Mouse (Mus musculus) spleen, postnatal 10 days (tissue): ENCODE results near the gene Slco1b2.
"Not testable (repeated sequence)": the region's sequence is repeated elsewhere in the genome, so short reads cannot be mapped to it uniquely, and the experiment has no call there.

ENCODE experiments used
- DNase-seq, 2 experiments: peaks; one replicate each; pipeline ENCODE4 v3.0.0; 2021 to 2022; ENCODE audit warnings: low spot score in 2 of 2

Gene Slco1b2

DNA sequence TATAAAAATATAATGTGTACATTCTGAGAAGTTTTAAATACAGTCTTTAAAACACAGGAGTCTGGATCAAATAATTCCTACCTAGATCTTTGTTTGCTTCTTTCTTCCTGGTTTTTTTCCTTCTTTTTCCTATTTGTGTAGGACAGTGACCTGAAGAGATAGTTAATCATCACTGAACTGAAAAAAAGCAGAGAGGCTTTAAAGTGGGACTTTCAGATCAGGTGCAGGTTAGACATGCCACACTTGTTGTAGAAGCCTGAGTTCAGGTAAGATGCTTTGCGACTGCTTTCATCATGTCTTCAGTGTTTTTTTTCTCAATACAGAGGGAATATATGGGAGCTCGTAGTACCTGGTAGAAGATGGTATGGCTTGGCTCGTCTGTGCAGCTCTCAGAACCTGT is at the start of gene Slco1b2:
TSS of gene Slco1b2 (plus strand) at position 228 of the 400 bp plus-strand sequence.
- DNase-seq, result no peak

DNA sequence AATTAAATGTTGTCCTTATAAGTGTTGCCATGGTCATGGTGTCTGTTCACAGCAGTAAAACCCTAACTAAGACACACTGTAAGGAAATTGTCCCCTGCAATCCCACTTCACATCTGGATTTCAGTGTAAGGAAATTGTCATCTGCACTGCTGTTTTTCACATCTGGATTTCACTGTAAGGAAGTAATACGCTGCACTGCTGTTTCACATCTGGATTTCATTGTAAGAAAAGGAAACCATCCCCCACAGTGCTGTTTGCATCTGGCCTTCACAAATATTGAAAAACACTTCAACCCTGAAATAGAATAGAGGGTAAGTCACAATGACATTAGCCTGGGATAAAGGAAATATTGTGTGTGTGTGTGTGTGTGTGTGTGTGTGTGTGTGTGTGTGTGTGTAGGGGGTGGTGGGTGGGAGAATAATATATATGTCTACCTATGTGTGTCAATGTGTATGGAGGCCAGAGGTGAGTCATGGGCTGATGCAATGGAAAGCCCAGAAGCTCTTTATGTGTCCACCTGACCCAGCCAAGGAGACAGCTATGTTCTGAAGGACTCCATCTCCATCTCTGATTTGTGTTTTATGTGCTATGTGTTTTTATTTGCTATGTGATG is 44.4 kb upstream of the Slco1b2 start:
- no peak for DNase-seq

DNA sequence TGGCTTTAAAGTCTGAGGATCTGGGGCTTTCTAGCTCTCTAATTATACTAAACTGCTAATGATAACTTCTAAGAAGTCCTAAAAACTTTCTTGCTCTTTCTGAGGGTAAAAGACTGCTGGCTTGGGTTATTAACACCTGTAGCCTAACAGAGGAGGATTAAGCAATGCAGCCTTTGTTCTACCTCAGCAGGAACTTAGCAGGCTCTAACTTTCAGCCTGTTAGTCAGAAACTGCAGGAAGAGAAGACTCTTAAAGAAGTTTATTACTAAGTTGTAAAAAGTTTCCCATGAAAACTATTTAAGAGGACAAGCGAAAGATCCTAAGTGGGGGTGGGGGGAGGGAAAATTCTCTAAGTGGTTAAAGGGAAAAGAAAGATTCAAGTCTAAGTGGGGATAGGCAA is 39.3 kb upstream of the Slco1b2 start:
- DNase-seq, result no peak

DNA sequence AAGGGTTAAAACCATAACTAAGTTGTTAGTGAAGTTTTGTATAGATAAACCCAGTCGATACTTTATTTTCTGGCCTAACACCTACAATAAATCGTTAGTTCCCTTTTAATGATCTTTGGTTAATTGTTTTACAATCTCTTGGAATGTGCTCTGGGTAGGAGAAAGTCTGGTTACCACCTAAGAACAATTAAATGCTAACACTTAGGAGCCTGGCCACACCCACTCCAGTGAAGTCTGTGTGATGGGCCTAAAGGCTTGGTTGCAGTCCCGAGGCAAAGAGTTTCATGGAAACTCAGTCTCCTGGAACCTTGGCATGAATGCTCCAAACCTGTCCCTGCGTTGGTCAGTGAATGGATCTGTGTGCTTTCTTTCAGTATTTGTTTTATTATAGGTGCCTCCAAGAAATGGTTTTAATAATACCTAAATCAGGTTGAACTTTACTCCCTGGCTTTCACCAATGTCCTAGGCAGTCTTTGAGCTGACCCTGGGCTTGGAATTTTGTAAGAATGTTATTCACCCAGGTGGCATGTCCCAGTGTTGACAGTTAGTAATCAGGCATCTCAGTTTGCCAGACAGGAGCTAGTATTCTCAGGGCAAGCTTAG is 38.6 kb upstream of the Slco1b2 start:
- DNase-seq, result not testable (repeated sequence)

DNA sequence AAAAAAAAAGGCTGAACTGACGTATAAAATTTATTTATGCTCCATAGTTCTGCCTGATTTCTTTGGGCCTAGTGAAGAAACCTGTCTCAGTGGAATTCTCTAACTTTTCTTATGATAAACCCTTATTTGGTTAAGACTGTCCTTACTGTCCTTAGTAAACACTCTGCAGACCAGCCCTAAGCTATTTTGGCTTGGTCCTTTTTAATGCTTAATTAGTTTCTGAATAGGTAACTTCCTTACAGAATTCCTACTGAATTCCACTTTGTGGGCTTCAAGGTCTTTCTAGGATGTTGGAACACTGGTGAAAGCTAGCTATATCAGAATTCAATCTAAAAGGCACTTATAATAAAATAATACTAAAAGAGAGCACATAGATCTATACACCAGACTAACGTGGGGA is 33.2 kb upstream of the Slco1b2 start:
- DNase-seq, result no peak

DNA sequence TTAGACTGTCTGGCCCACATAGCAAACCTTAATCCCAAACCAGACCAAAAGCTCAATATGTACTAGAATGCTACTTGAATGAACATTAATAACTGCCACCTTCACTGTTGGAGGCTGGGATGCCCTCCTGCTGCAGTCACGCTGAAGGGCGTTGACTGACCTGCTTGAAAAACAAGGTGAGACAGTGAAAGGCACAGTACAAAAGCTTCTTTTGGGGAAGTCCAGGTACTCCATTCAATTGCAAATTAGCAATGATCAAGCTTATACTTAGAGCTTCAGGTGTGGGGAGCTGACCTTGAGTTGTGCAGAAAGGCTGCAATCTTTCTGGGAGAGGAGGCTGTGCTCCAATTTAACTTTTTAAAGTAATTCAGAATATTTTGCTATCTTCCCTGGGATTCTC is 32.3 kb upstream of the Slco1b2 start:
- no peak for DNase-seq

DNA sequence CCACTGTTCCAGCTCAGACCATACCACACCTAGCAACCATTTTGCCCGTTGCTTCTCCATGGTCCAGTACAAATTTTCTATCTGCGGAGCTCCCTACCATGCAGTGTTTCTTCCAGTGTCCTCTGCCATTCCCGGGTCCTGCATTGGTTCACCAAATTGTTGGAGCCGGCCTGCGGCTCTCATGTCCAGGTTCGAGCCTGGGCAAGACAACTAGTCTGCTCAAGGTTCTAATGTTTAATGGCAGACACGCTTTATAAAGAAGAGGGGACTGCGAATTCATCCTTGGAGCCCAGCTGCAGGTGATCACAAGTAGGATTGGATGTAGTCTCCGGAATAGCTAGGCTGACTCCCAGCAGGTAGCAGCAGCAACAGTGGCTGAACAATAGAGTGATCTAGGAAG is 28.4 kb upstream of the Slco1b2 start:
- DNase-seq, result no peak

DNA sequence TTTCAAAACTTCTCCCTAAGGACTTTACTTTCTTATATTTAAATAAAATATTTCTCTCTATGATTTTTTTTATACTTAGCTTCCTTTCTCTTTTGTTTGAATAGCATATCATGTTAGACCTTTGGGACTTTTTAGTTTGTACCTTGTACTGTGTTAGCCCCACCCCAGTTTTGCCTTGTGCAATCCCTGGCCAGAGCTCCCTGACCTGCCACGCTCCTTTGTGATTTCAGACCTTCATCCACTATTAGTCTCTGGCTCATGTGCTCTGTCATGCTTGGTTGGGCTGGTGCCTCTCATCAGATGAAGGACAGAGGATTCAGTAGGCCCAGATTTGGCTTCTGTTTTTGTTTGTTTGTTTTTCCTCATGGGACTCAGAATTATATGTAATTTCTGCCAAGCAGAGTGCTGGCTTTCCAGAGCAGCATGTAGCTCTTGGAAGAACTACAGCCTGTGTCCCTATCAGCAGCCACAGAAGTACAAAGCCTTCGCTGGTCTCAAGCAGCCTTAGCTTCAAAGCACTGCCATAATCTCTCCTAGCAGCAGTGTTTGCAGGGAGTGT is 18.5 kb upstream of the Slco1b2 start:
- DNase-seq, result no peak

DNA sequence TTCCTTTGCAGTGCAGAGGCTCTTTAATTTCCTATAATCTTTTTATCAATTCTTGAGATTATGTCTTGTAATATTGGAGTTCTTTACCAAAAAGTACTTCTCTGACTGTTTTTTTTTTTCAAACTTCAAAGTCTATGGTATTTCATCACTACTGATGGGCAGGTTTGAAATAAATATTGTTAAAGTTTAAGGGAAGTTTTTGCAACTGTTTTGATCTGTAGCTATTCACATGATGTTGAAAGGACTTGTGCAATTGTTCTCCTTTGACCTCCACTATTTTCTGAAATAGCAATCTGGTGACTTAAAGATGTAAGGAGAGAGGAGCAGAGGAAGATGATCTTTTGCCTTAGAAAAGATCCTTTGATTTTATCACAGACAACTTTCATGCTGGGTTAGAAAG is 15.3 kb upstream of the Slco1b2 start:
- no peak for DNase-seq

DNA sequence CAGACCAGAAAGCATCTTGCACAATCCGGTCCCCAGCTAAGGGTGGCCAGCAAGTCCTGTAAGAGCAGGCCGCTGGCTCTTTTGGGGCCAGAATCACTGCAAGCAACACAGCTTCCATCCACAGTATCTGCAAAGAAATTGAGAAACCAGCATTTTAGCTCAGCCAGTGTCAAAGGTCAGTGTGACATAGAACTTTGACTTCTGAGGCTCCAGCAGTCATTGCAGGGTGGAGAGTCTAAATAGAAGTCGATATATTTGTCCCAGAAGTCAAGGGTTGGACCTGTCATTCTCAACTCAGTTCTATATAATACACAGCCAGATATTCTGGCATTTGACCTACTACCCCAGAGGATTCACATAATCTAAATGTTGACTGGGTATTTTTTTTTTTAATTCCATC is 14.0 kb upstream of the Slco1b2 start:
- no peak for DNase-seq

DNA sequence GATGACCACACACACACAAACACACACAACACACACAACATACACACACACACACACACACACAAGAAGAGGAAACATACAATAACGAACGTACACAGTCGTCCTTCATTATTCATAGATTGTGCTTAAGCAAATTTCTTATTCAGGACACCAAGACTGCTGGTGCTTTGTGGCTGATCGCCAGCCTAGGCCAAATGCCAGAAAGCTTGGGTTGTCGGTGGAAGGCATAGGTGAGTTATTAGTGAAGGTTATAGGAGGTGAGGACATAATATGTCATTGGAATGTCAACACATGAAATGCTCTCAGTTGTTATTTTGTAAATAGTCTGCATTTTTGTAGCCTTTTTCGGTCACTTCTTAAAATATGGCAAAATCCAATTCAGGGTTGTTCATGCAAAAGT is 3.6 kb downstream of the Slco1b2 start:
- no peak for DNase-seq

DNA sequence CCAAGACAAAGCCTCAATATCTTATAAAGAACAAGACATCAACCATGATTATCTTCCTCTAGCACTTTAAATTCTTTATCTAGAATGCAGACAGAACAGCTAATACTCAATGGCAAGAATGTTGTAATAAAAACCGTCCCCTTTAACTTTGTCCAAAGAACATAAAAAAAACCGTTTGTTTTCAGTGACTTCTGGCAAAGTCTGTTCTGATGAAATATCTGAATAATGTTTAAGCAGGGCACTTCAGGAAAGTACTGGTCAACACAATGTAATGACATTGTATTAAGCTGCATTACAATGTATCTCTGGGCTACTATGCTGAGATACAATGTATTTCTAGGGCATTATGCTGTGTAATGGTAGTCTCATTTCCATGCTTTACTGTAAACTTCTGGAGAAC is 5.9 kb downstream of the Slco1b2 start:
- DNase-seq, result no peak

DNA sequence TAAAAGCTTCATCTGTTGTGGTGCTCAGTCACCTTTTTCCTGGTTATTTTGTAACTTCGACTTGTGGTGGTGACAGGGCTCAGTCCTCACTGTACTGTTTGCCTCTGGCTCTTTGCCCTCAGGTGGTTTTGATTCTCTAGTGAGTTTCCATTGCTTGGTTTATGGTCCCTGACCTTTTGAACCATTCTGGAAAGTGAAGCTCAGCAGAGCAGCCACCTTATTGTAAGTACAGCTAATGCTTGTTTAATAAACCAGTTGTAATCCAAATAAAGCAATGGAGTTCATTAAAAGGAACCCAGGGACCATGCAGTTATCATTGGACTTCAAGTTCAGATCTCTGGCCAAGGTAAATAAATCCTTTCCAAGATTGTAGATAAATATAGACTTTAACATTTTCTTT is 11.3 kb downstream of the Slco1b2 start:
- DNase-seq, result no peak

DNA sequence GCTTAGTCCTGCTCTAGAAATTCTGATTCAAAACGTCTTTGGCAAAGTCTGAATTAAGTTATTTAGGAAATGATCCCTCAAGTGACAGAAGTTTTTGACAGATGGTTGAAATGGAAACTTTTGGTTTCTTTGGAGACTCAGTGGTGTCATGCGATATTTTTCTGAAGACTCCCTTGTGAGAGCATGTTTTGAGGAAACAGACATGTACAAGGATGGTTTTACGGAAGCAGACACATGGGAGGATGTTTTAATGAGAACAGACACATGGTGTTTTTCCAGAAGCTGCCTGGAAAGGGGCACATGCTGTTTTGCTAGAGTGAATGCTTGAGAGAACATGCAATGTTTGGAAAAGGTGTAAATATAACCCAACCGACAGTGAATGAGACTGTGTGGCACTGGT is 57.7 kb downstream of the Slco1b2 start:
- DNase-seq, result no peak

DNA sequence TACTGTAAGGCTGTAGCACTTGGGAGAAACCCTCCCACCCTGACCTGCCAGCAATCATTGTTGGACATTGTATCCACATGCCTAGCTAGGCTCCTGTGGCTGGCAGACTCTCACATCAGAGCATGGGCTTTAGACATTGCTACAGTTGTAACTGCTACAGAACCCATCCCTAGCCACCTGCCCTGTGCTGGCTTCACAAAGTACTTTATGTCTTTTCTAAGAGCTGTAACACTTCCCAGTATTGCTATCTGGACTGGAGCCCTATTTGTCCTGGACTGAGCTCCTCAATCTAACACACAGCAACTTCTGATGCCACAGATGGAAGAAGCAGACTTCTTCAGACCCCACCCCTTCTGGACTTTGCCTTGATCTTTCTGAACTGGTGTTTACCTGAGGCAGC is 61.9 kb downstream of the Slco1b2 start:
- no peak for DNase-seq
